Mouse (Mus musculus) left cerebral cortex, adult 18-20 months (tissue): ENCODE measurements at regions not wholly inside any gene's neighbourhood (a gene's known extent, or its start where the extent isn't known, plus 50 kb on each side); places are given as distances from the start of the nearest gene placed in this dataset.

Experiments used
- DNase-seq, 2 experiments: peaks; one replicate each; pipeline ENCODE4 v3.0.0; 2021 to 2022; ENCODE audit warnings: low spot score in 2 of 2, mixed read lengths in 1 of 2

DNA sequence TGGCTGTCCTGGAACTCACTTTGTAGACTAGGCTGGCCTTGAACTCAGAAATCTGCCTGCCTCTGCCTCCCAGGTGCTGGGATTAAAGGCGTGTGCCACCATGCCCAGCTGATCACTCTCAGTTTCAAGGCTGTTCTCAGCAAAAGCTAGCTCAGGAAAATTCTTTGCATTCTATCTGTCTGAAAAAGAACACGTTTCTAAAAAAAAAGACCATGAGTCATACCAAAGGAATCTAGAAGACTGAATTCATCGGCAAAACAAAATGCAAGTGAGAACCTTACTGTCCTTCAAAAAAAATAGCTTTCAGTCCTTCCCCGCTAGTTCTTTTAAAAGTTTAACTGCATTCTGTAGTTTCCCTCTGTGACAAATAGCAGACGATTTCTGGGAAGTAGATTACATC is 596.3 kb upstream of the Syt1 start:
- no peak for DNase-seq

- no peak for DNase-seq
Observed at GRCm38 (mm10) chr10:109603241-109603640, 592.5 kb upstream of the Syt1 start.

- no peak for DNase-seq
Observed at GRCm38 (mm10) chr10:109598604-109599003, 587.8 kb upstream of the Syt1 start.

DNA sequence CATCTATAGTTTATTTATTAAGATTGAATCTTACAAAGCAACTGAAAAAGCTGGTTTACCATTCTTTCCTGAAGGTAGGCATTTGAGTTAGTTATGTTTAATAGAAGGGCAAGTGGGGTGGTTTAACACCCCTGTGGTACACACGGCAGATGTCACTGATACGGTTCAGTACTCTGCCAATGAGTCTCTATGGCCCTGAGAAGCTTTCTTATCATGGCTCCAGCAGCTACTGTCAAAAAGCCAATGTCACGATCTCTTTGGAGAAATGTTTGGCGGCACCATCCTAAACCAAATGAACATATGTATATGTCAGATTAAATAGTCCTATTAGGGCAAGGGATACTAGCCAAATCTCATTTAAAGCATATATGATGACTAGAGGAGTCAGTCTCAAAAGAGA is 562.4 kb upstream of the Syt1 start:
- no peak for DNase-seq

- no peak for DNase-seq
Observed at GRCm38 (mm10) chr10:109569798-109570197, 559.0 kb upstream of the Syt1 start.

DNA sequence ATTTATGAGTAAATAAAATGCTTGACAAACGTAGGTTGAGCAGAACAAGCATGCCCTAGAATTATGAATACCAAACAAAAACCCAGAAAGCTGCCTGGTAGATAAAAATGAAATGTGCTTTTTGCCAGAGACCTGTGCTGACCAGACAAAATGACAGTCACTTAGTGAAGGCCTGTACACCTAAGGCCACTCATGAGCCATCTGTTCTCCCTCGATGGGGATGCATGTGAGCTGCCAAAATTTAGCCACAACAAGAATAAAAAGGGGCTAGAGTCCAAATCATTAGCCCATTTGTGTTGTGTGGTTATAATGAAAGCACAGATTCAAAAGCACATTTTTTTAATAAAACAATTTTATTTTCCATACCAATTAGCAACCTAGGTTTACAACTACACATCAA is 555.9 kb upstream of the Syt1 start:
- DNase-seq = no peak

DNA sequence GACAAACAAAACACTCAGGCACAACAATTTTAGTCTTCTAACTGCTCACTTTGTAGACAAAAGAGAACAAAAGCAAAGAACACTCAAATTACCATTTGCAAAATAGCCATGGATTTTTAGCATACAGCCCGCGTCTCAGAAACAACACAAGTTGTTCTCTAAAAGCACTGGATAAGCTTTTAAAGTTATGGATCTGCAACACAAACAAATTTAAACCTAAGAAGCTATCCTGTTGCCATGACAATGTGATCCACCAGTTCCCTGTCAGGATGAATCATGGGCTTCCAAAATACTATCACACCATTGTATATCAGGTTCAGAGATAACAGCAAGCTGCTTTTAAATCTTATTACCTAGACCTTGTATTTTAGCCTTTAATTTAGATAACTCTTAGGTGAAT is 550.9 kb upstream of the Syt1 start:
- DNase-seq = no peak

GRCm38 (mm10) chr10:109561094-109561493 is 550.3 kb upstream of the Syt1 start:
- DNase-seq = no peak

DNA sequence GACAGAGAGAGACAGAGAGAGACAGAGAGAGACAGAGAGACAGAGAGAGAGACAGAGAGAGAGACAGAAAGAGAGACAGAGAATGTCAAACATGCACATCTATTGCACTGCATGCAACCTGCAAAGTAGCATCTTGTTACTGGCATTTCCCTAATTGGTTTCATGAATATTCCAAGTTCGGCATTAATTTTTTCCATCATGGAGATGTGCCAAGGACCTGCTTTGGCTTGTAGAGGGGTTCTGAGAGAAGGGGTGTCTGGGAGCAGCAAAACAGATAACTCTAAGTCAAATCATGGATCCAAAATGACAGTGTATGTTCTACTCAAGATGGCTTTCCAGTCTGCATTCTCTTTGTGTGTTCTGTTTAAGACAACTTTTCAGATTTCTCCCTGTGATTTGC is 532.5 kb upstream of the Syt1 start:
- DNase-seq = no peak

- no peak for DNase-seq
Observed at GRCm38 (mm10) chr10:109540229-109540628, 529.4 kb upstream of the Syt1 start.

- DNase-seq = no peak
Observed at GRCm38 (mm10) chr10:109528096-109528495, 517.3 kb upstream of the Syt1 start.

DNA sequence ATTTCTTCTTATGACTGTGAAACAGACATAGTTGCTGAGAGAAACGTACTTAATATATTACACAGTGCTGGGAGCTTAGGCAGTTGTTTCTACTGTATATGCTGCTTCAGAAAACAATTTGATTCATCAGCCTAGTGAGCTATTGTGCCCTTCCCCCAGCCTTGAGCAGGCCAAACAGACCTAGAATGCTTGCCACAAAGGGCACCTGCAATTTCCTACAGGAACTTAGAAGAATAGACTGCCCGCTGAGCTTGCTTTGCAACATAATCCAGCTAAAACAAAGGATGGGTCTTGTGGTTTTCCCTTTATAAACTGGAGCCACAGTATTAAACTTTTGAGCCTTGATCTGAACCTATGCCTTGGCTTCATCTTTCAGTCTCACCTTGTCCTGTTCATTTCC is 510.9 kb upstream of the Syt1 start:
- DNase-seq = no peak

- DNase-seq = no peak
Observed at GRCm38 (mm10) chr10:109517664-109518063, 506.9 kb upstream of the Syt1 start.

DNA sequence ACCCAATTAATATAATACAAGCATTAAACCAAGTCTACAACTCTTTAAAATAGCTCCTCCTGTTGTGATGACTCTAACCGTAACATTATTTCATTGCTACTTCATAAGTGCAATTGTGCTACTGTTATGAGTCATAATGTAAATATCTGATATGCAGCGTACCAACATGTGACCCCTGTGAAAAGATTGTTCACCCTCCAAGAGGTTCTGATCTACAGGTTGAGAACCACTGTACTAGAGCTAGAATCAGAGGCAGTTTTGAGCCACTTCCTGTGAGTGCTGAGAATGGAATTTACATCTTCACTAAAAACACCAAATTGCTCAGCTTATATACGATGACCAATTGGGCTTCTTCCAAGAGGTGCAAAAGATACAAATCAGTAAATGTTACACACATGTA is 504.4 kb upstream of the Syt1 start:
- no peak for DNase-seq

GRCm38 (mm10) chr10:109510917-109511715 is 500.3 kb upstream of the Syt1 start:
- DNase-seq = no peak

- DNase-seq = no peak
Observed at GRCm38 (mm10) chr10:109508553-109508952, 497.8 kb upstream of the Syt1 start.

DNA sequence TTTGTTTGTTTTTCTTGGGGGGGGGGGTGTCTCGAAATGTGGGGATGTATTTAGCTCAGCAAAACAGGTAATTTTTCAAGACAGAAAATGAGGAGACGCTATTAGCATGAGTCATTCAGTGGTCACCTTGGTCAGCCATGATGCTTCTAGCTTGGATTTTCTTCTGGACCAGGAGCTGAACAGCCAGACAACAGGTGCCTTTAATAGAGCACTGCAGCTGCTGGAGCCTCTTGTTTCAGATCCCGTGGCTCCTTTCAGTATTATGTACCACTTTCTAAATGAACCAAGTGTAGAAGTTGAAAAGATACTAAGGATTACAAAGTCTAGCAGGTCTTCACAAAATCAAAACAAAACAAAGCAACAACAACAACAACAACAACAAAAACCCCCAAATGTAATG is 496.4 kb upstream of the Syt1 start:
- DNase-seq = no peak

DNA sequence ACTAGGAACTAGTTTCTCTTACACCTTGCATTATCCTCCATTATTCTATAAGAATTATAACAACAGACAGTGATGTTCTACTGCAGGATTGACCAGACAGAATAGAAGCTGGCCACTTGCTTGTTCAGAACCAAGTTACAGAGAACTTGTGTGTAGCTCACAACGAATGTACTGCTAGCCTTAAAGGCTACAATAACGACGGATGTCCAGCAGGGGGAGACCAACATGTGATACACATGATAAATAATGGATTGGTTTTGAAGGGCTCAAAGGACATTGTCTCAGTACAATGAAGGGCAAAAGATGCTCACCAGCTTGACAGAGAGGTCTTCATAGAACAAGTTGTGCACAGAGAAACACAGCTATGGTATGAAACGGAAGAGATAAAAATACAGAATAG is 493.9 kb upstream of the Syt1 start:
- no peak for DNase-seq

DNA sequence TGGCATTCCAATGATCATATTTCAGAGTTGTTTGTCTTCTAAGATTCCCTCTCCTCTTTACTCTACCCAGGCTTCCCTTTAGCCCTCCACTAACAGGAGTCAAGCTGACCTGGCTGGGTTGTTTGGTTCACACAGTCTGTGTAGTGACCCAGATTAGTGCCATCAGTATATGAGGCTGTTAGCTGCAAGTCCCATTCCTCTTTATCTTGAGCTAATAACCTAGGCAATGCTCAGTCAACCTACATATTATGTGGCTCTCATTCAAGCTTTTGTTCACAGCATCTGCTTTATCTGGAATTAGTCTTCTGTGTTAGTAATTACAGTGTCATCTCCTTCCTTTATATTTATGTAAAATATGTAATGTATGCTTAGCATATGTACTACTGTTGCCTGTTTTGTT is 490.1 kb upstream of the Syt1 start:
- no peak for DNase-seq

DNA sequence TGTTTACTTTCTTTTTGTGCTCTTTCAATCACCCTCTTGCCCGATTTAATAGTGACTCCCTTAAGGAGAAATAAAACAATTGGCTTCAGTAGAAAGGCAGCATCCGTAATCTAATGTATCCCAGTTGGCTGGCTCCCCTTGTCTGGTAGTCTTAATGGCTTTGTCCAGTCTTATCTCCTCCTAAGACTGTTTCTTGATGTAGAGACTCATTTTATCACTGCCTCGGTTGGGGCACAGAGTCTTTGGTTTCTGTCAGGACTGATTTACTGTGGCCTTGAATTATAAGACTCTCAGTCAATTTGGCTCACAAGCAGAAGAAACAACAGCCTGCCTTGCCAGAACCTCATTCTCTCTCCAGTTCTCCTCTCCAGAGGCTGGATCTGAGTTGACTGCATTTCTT is 487.5 kb upstream of the Syt1 start:
- DNase-seq = no peak

DNA sequence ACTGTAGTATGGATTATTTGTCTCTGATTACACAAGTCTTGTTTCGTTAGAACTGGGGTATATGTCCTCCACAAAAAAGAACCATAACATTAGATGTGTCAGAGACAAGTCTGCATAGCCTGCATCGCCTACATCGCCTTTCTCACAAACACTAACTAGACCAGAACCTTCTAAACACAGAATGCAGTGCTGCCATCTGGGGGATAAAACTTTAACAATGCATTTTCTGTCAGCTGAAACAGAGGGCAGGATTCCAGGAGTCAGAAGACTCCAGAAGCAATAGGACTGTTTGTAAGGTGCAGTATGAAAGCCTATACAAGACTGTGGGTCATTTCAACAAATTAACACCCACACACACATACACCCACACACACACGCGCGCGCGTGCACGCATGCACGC is 485.4 kb upstream of the Syt1 start:
- peak; percentile 52 to 60 for DNase-seq

GRCm38 (mm10) chr10:109490765-109491164 is 480.0 kb upstream of the Syt1 start:
- DNase-seq = no peak

DNA sequence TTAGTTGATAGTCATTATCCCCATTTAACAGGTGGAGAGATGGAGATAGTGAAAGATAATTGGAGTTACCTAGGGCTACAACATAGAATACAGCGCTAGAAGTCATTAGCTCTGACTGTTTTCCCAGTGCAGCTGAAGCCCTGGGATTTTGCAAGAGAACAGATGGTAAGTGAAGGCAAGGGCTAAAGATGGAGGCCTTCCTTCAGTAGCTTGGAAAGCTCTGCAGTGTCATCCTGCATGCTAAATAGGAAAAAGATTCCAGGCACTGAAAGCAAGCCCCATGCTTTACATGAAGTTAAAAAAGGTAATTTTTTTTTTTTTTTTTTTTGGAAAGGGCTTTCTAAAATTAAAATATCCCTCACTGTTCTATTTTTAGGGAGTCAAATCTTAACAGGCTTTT is 477.2 kb upstream of the Syt1 start:
- no peak for DNase-seq
